Mouse (Mus musculus): Measurements from ENCODE around the gene Schip1.

DNA sequence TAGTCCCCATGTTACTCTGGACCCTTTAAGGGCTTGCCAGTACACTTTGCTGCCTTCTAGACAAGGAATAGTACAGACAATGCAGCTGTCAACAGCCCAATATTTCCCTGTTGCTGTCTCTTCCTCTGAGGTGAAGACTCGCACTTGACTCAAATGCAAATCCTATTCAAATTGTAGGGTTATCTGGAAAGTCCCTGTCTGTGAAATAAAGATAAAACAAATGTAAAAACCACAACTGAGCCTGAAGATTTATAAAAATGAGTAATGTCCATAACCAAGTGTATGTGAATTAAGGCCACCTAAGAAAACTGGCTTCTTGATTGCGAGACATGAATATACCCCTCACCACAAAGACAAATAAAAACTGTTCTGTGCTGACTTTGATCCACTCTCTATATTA is 175.3 kb downstream of the Schip1 start:
- TF ChIP-seq TAL1 (IDR thresholded peaks at IDR 0.05; ENCODE audit: low read length) (no peak), GATA1 (IDR thresholded peaks at IDR 0.05; ENCODE audit: low read length) (no peak)
